Mouse (Mus musculus): ENCODE measurements around the gene Stx4a. TPM values are rescaled to one million over a fixed set of nuclear protein-coding genes. Genes with fewer than 3 reads are reported as not detected.
"Not testable (repeated sequence)": the region's sequence is repeated elsewhere in the genome, so short reads cannot be mapped to it uniquely, and the experiment has no call there.

Stx4a gene
- polyA plus RNA-seq, 1 experiment from 2014 or later: 79.5 TPM

DNA sequence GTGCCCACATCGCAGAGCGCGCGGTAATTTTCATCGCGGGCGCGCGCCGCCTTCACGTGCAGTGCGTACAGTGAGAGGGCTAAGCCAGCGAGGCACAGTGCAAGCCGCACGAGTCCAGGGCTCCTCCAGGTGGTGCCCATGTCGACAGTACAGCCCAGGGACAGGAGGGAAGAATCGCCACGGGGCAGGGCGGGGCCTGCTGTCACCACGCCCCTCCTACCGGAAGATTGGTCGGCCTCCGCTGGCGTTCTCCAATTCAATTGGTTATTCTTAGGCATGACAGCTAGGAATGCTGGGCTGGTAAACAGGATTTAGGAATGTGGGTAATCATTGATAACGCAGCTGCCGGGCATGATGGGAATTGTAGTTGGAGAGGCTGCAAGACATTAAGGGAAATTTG, 71.3 kb downstream of the Stx4a start, which contains the start of the genes Gm21974 and Vkorc1:
TSS of gene Gm21974 (minus strand) at position 13 of the 400 bp plus-strand sequence.
TSS of gene Vkorc1 (minus strand) at position 176 of the 400 bp plus-strand sequence.
- Histone ChIP-seq H3K4me2 (peak within 1 kb of the TSS; percentile 79), H3K9ac (peak within 1 kb of the TSS; percentile 74), H3K4me1 (peaks cover 13% of the 10 kb centered on the region), H3K27ac (peak within 1 kb of the TSS; percentile 90), H3K4me3 (peak within 1 kb of the TSS; percentile 74), H3K36me3 (peaks cover 28% of the 10 kb centered on the region), H3K9me3 (no peaks in the 10 kb centered on the region), H3K27me3 (no peaks in the 10 kb centered on the region)
- under 1% methylated on average over 26 of the region's 26 CpGs for WGBS
- ATAC-seq (ENCODE audit: insufficient number of reproducible peaks, low FRiP score, low TSS enrichment, low read depth): peak; percentile 94

DNA sequence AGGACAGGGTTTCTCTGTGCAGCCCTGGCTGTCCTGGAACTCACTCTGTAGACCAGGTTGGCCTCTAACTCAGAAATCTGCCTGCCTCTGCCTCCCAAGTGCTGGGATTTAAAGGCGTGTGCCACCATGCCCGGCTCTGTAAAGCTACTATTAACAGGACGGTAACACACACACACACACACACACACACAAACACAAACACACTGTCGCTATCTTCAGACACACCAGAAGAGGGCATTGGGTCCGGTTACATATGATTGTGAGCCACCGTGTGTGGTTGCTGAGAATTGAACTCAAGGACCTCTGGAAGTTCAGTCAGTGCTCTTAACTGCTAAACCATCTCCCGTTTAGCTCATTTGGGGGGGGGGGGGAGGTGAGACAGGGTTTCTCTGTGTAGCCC, 71.8 kb downstream of the Stx4a start:
- H3K36me3 ChIP-seq: peaks cover 24% of the 10 kb centered on the region
- not testable (repeated sequence) for H3K9ac ChIP-seq; ATAC-seq (ENCODE audit: insufficient number of reproducible peaks, low FRiP score, low TSS enrichment, low read depth); H3K27me3 ChIP-seq; H3K9me3 ChIP-seq; H3K4me1 ChIP-seq
- H3K4me3 ChIP-seq: peak overlapping the region; percentile 74
- WGBS: 76% methylated on average over 7 of the region's 7 CpGs
- peak overlapping the region; percentile 79 for H3K4me2 ChIP-seq
- H3K27ac ChIP-seq: peak overlapping the region; percentile 47; the same call in 1 of the 2 replicates

DNA sequence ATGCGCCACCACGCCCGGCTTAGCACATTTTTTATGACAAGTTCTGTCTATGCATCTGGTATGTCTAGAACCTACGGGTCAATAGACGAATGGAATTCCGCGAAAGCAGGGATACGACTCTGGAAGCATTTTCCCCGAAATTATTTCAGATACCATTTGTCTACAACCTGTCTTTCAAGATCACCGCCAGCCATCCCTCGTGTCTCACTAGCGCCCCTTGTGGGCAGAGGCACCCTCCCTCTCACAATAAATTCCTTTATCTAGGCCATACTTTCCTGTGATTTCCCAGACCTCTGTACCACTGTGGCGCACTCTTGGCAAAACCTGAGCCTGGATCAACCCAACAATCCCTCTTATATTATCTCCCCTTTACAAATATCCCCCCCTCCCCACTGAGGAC, 72.3 kb downstream of the Stx4a start:
- no peak for ATAC-seq (ENCODE audit: insufficient number of reproducible peaks, low FRiP score, low TSS enrichment, low read depth)
- WGBS: 60% methylated on average over 13 of the region's 13 CpGs
- Histone ChIP-seq H3K4me2 (no peak overlapping the region), H3K27me3 (no peaks in the 10 kb centered on the region), H3K36me3 (peaks cover 19% of the 10 kb centered on the region), H3K27ac (no peak overlapping the region), H3K9ac (no peak overlapping the region), H3K4me1 (peaks cover 10% of the 10 kb centered on the region), H3K9me3 (no peaks in the 10 kb centered on the region), H3K4me3 (no peak overlapping the region)

DNA sequence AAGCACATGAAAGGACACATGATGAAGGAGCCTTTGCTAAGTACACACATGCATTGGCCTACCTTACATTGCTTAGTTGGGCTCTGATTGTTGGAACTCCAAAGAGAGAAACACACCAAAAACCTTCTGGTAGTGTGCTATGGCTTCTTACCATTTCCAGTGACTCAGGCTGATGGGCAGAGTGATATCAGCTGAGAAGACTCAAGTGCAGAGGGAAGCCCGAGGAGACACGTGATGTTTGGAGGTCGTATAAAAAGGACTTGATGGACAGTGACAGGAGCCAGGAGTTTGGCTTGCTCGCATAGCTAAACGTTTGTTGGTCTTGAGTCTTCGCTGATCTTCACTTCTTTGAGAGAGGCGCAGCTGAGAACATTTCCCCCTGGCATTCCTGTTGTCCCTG, 73.4 kb downstream of the Stx4a start:
- H3K9ac ChIP-seq: no peak overlapping the region
- H3K4me1 ChIP-seq: peaks cover 10% of the 10 kb centered on the region
- H3K27me3 ChIP-seq: no peaks in the 10 kb centered on the region
- H3K27ac ChIP-seq: no peak overlapping the region
- no peak overlapping the region for H3K4me3 ChIP-seq
- no peak overlapping the region for H3K4me2 ChIP-seq
- 84% methylated on average over 7 of the region's 7 CpGs for WGBS
- H3K36me3 ChIP-seq: peaks cover 7% of the 10 kb centered on the region
- no peaks in the 10 kb centered on the region for H3K9me3 ChIP-seq
- ATAC-seq (ENCODE audit: insufficient number of reproducible peaks, low FRiP score, low TSS enrichment, low read depth): no peak

DNA sequence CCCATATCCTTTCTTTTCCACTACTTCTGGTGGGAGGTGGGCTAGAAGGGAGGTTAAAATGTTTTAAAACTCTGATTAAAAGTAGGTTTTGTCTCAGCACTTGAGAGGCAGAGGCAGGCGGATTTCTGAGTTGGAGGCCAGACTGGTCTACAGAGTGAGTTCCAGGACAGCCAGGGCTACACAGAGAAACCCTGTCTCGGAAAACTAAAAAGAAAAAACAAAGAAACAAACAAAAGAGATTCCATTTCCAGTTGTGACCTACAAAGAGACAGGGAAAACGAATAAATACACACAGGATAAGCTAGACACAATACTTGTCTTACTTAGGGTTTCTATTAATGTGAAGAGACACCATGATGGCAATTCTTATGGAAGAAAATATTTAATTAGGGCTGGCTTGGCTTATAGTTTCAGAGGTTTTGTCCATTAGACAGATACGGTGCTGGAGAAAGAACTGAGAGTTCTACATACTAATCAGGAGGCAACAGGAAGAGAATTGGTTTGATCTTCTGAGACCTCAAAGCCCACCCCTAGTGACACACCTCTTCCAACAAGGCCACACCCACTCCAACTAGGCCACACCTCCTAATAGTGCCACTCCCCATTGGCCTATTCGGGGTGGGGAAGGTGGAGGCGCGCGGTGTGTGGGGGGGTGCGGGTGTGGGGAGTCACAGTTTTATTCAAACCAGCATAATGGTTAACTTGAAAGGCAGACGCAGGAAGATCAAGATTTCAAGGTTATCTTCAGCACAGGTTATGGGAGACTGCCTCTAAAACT, 74.3 kb downstream of the Stx4a start:
- WGBS: 30% methylated on average over 10 of the region's 10 CpGs
- Histone ChIP-seq H3K36me3 (no peaks in the 10 kb centered on the region), H3K27ac (no peak overlapping the region), H3K4me1 (peaks cover 10% of the 10 kb centered on the region), H3K4me3 (no peak overlapping the region), H3K9ac (no peak overlapping the region), H3K27me3 (no peaks in the 10 kb centered on the region), H3K4me2 (no peak overlapping the region), H3K9me3 (no peaks in the 10 kb centered on the region)
- no peak for ATAC-seq (ENCODE audit: insufficient number of reproducible peaks, low FRiP score, low TSS enrichment, low read depth)

Other genes starting within 250 kb of the Stx4a start
- gene Ccdc189, start 235.7 kb upstream of the Stx4a start, polyA plus RNA-seq (2015; fragmentation: Nextera tagmentation; extraction: Ambion mirVana): 4.2 and 7.2 TPM in 2 replicates
- gene Rnf40, start 235.5 kb upstream of the Stx4a start, polyA plus RNA-seq (2015; fragmentation: Nextera tagmentation; extraction: Ambion mirVana): 42.9 and 46.1 TPM in 2 replicates
- 11.5 and 11.7 TPM in 2 replicates for gene Zfp629, start 208.5 kb upstream of the Stx4a start, polyA plus RNA-seq (2015; fragmentation: Nextera tagmentation; extraction: Ambion mirVana)
- gene Bcl7c, start 115.4 kb upstream of the Stx4a start, polyA plus RNA-seq (2015; fragmentation: Nextera tagmentation; extraction: Ambion mirVana): 81.1 and 90.5 TPM in 2 replicates
- 25.3 and 28.7 TPM in 2 replicates for gene Ctf1, start 111.6 kb upstream of the Stx4a start, polyA plus RNA-seq (2015; fragmentation: Nextera tagmentation; extraction: Ambion mirVana)
- gene Ctf2, start 92.1 kb upstream of the Stx4a start, polyA plus RNA-seq (2015; fragmentation: Nextera tagmentation; extraction: Ambion mirVana): 0.19 and 0.44 TPM in 2 replicates
- 4.3 and 4.4 TPM in 2 replicates for gene Fbxl19, start 79.8 kb upstream of the Stx4a start, polyA plus RNA-seq (2015; fragmentation: Nextera tagmentation; extraction: Ambion mirVana)
- gene Orai3, start 54.5 kb upstream of the Stx4a start, polyA plus RNA-seq (2015; fragmentation: Nextera tagmentation; extraction: Ambion mirVana): 23.6 and 26.5 TPM in 2 replicates
- 18.6 and 21.7 TPM in 2 replicates for gene Setd1a, start 47.6 kb upstream of the Stx4a start, polyA plus RNA-seq (2015; fragmentation: Nextera tagmentation; extraction: Ambion mirVana)
- not detected in 2 replicates for gene Gm49388, start 38.7 kb upstream of the Stx4a start, polyA plus RNA-seq (2015; fragmentation: Nextera tagmentation; extraction: Ambion mirVana)
- gene Hsd3b7, start 23.7 kb upstream of the Stx4a start, polyA plus RNA-seq (2015; fragmentation: Nextera tagmentation; extraction: Ambion mirVana): 18.7 and 23.8 TPM in 2 replicates
- 3.6 and 3.8 TPM in 2 replicates for gene Stx1b, start 255 bp downstream of the Stx4a start, polyA plus RNA-seq (2015; fragmentation: Nextera tagmentation; extraction: Ambion mirVana)
- 9.1 and 10.0 TPM in 2 replicates for gene Zfp646, start 51.9 kb downstream of the Stx4a start, polyA plus RNA-seq (2015; fragmentation: Nextera tagmentation; extraction: Ambion mirVana)
- gene Zfp668, start 52.5 kb downstream of the Stx4a start, polyA plus RNA-seq (2015; fragmentation: Nextera tagmentation; extraction: Ambion mirVana): 16.4 TPM in 2 replicates
- gene Prss53, start 66.7 kb downstream of the Stx4a start, polyA plus RNA-seq (2015; fragmentation: Nextera tagmentation; extraction: Ambion mirVana): 2.2 and 2.4 TPM in 2 replicates
- not detected in 2 replicates for gene Gm21974, start 71.2 kb downstream of the Stx4a start, polyA plus RNA-seq (2015; fragmentation: Nextera tagmentation; extraction: Ambion mirVana)
- gene Vkorc1, start 71.3 kb downstream of the Stx4a start, polyA plus RNA-seq (2015; fragmentation: Nextera tagmentation; extraction: Ambion mirVana): 269 and 272 TPM in 2 replicates
- 98.3 and 117 TPM in 2 replicates for gene Bckdk, start 79.8 kb downstream of the Stx4a start, polyA plus RNA-seq (2015; fragmentation: Nextera tagmentation; extraction: Ambion mirVana)
- 37.8 and 38.7 TPM in 2 replicates for gene Kat8, start 88.2 kb downstream of the Stx4a start, polyA plus RNA-seq (2015; fragmentation: Nextera tagmentation; extraction: Ambion mirVana)
- 11.5 and 14.2 TPM in 2 replicates for gene Prss8, start 105.8 kb downstream of the Stx4a start, polyA plus RNA-seq (2015; fragmentation: Nextera tagmentation; extraction: Ambion mirVana)
- gene Prss36, start 122.4 kb downstream of the Stx4a start, polyA plus RNA-seq (2015; fragmentation: Nextera tagmentation; extraction: Ambion mirVana): 11.6 and 12.9 TPM in 2 replicates
- gene Fus, start 143.2 kb downstream of the Stx4a start, polyA plus RNA-seq (2015; fragmentation: Nextera tagmentation; extraction: Ambion mirVana): 339 and 390 TPM in 2 replicates
- 150 and 154 TPM in 2 replicates for gene Pycard, start 169.6 kb downstream of the Stx4a start, polyA plus RNA-seq (2015; fragmentation: Nextera tagmentation; extraction: Ambion mirVana)
- 3.1 and 8.4 TPM in 2 replicates for gene Trim72, start 179.7 kb downstream of the Stx4a start, polyA plus RNA-seq (2015; fragmentation: Nextera tagmentation; extraction: Ambion mirVana)
- gene Itgam, start 238.3 kb downstream of the Stx4a start, polyA plus RNA-seq (2015; fragmentation: Nextera tagmentation; extraction: Ambion mirVana): 2.1 and 2.3 TPM in 2 replicates
- gene Gm49368, start 238.4 kb downstream of the Stx4a start, polyA plus RNA-seq (2015; fragmentation: Nextera tagmentation; extraction: Ambion mirVana): not detected in 2 replicates